Mouse (Mus musculus): ENCODE data around the gene 4931409K22Rik.

4931409K22Rik gene

GRCm38 (mm10) chr5:24499113-24499512 lies 57.5 kb downstream of the 4931409K22Rik start:
- no peak for DNase-seq (ENCODE audit: low read depth, low spot score)

GRCm38 (mm10) chr5:24497526-24497925 lies 59.1 kb downstream of the 4931409K22Rik start:
- no peak for DNase-seq (ENCODE audit: low read depth, low spot score)

- DNase-seq (ENCODE audit: low read depth, low spot score): no peak
Observed at GRCm38 (mm10) chr5:24496756-24497155, 59.9 kb downstream of the 4931409K22Rik start.

- DNase-seq (ENCODE audit: low read depth, low spot score): no peak
Observed at GRCm38 (mm10) chr5:24495019-24495418, 61.6 kb downstream of the 4931409K22Rik start.
